Mouse (Mus musculus): ENCODE data around the gene Jakmip3. TPM values are rescaled to one million over a fixed set of nuclear protein-coding genes. Genes with fewer than 3 reads are reported as not detected.

The Jakmip3 gene
- polyA plus RNA-seq, 1 experiment from 2014 or later, result 0.14 TPM

DNA sequence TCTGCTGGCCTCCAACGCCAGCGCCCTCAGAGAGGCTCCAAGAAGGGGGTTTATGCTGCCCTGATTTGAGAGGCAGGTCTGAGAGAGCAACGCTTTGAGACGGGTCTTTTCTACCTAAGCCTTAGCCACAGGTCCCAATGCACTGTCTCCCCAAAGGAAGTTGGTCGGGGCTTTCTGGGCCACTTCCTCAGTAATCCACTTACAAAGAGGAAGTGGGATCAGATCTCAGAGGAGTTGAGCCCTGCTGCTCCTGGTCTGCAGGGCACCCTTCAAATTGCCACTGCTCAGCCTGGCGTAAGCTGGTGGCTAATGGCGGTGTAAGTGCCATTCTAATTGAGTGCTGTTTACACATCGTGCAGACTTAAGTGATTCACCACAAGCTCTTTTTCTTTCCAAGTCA, 191.0 kb downstream of the Jakmip3 start:
- Histone ChIP-seq H3K27me3 (ENCODE audit: control insufficient read depth, insufficient read depth, low read length) (no peaks in the 10 kb centered on the region), H3K27ac (replicated peaks in 1 of 2; ENCODE audit: control insufficient read depth in 1 of 2, insufficient read depth in 1 of 2, low read depth in 2 of 2, low read length in 2 of 2) (no peak overlapping the region), H3K4me2 (ENCODE audit: low read length) (no peak overlapping the region), H3K9me3 (ENCODE audit: control insufficient read depth, low read length) (no peaks in the 10 kb centered on the region), H3K36me3 (ENCODE audit: control insufficient read depth, insufficient read depth, low read length) (no peaks in the 10 kb centered on the region), H3K4me3 (ENCODE audit: control insufficient read depth in 1 of 2, insufficient read depth in 1 of 2, low read depth in 1 of 2, low read length in 2 of 2) (no peak overlapping the region), H3K4me1 (ENCODE audit: control insufficient read depth in 2 of 2, insufficient read depth in 2 of 2, low read length in 2 of 2) (peaks cover 12 to 13% of the 10 kb centered on the region in 2 experiments), H3K9ac (ENCODE audit: low read length) (no peak overlapping the region)
- 72% methylated on average over 8 of the region's 8 CpGs for WGBS
- ATAC-seq (ENCODE audit: insufficient number of reproducible peaks, insufficient read depth, low FRiP score, low read depth), result no peak

DNA sequence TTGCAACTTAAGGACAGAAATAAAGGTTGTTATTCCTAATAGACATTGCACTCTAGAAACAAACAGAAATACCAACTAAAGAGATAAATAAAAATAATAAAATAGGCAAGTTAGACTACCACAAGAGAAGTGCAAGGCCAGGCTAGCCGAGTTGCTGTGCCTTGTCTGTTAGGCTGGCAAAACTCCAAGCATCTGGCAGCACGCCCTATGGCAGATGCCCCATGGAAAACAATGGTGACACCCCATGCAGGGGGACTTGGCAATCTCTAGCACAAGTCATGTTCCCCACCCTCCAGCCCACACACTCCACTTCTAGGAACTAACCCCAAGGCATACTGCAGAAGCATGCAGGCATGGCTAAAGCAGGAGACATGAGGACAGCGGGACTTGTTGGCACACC, 192.9 kb downstream of the Jakmip3 start:
- Histone ChIP-seq H3K4me1 (ENCODE audit: control insufficient read depth in 2 of 2, insufficient read depth in 2 of 2, low read length in 2 of 2) (peaks cover 12 to 13% of the 10 kb centered on the region in 2 experiments), H3K9me3 (ENCODE audit: control insufficient read depth, low read length) (no peaks in the 10 kb centered on the region), H3K4me3 (ENCODE audit: control insufficient read depth in 1 of 2, insufficient read depth in 1 of 2, low read depth in 1 of 2, low read length in 2 of 2) (no peak overlapping the region), H3K27me3 (ENCODE audit: control insufficient read depth, insufficient read depth, low read length) (0 out of 2 replicates have a peak, but pooled peaks cover 5% of the 10 kb centered on the region), H3K4me2 (ENCODE audit: low read length) (no peak overlapping the region), H3K9ac (ENCODE audit: low read length) (no peak overlapping the region), H3K36me3 (ENCODE audit: control insufficient read depth, insufficient read depth, low read length) (no peaks in the 10 kb centered on the region), H3K27ac (replicated peaks in 1 of 2; ENCODE audit: control insufficient read depth in 1 of 2, insufficient read depth in 1 of 2, low read depth in 2 of 2, low read length in 2 of 2) (no peak overlapping the region)
- no peak for ATAC-seq (ENCODE audit: insufficient number of reproducible peaks, insufficient read depth, low FRiP score, low read depth)
- WGBS, result 53% methylated on average over 3 of the region's 3 CpGs

Other genes starting within 250 kb of the Jakmip3 start
- 37.5 and 38.1 TPM in 2 replicates for gene Ppp2r2d, start 94.7 kb upstream of the Jakmip3 start, polyA plus RNA-seq (2014; fragmentation: Nextera tagmentation; extraction: Ambion mirVana)
- gene Mapk1ip1, start 94.5 kb upstream of the Jakmip3 start, polyA plus RNA-seq (2014; fragmentation: Nextera tagmentation; extraction: Ambion mirVana), result 16.3 and 16.7 TPM in 2 replicates
- 265 and 313 TPM in 2 replicates for gene Bnip3, start 31.2 kb upstream of the Jakmip3 start, polyA plus RNA-seq (2014; fragmentation: Nextera tagmentation; extraction: Ambion mirVana)
- 2.7 and 3.4 TPM in 2 replicates for gene Dpysl4, start 145.3 kb downstream of the Jakmip3 start, polyA plus RNA-seq (2014; fragmentation: Nextera tagmentation; extraction: Ambion mirVana)

All from heart, embryonic 14.5 days (tissue).